9 mouse cellular contexts compared by ENCODE assay signal in the genomic region with DNA sequence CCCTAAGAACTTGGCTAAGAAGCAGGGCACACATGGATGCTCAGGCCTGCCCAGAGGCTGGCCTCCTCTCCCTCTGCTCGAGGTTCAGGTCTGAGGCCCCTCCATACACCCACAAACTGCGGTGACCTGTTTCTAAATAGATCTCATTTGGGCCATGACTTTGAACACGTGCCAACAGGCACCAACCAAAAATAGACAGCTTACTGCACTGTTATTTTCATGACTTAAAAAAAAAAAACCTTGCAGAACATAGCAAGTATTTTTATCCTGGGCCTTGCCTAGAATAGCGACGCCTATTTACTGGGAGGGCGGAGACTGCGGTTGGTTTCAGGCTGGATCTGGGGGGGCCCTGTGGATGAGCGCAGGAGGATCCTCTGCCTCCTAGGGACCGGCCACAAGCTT. TPM values are rescaled to one million over a fixed set of nuclear protein-coding genes. Genes with fewer than 3 reads are reported as not detected.
DNase-seq lines count a peak whose midpoint lies in the region; ATAC-seq and TF ChIP-seq lines count a peak whose summit lies in the region.
"Had no signal": no experiment of that assay in that cellular context is flagged by ENCODE, and none has a peak within 500 bp of the region (broad histone marks: within the 10 kb centered on the region; RNA-seq: fewer than 3 reads in every experiment).

No protein-coding gene starts in this region.

- H3K9me3 ChIP-seq in midbrain, embryonic 13.5 days, result no peaks in the 10 kb centered on the region
- H3K9me3 ChIP-seq: liver, embryonic 15.5 days had no signal

- H3K79me2 ChIP-seq in heart, adult 2 months (replicated peaks; ENCODE audit: control insufficient read depth, insufficient read depth, low read length), result no peaks in the 10 kb centered on the region

- TF ChIP-seq EP300 in heart, adult 2 months (IDR thresholded peaks at IDR 0.05; ENCODE audit: insufficient read depth, low read depth, low read length), result no peak

- peak overlapping the region; percentile 68 for H3K9ac ChIP-seq in heart, adult 2 months (ENCODE audit: low read depth, low read length)
- no peak overlapping the region for H3K9ac ChIP-seq in midbrain, embryonic 13.5 days (replicated peaks)
- H3K9ac ChIP-seq: liver, embryonic 15.5 days had no signal

- H3K36me3 ChIP-seq in heart, adult 2 months (ENCODE audit: control insufficient read depth, insufficient read depth, low read length), result no peaks in the 10 kb centered on the region
- H3K36me3 ChIP-seq in midbrain, embryonic 13.5 days, result no peaks in the 10 kb centered on the region
- H3K36me3 ChIP-seq: liver, embryonic 15.5 days had no signal

- 21% methylated on average over 9 of the region's 9 CpGs for WGBS in heart, adult 2 months
- 60% methylated on average over 9 of the region's 9 CpGs for WGBS in midbrain, embryonic 13.5 days

- peak; percentile 46; the same call in 1 of the 2 replicates for TF ChIP-seq POLR2A in heart, adult 2 months (IDR thresholded peaks at IDR 0.05; ENCODE audit: insufficient read depth, low read depth, low read length)

- H3K4me2 ChIP-seq in midbrain, embryonic 13.5 days (replicated peaks), result no peak overlapping the region
- H3K4me2 ChIP-seq: liver, embryonic 15.5 days had no signal

- no peaks in the 10 kb centered on the region for H3K27me3 ChIP-seq in heart, adult 2 months (ENCODE audit: control insufficient read depth, insufficient read depth, low read length)
- H3K27me3 ChIP-seq in midbrain, embryonic 13.5 days, result no peaks in the 10 kb centered on the region
- H3K27me3 ChIP-seq: liver, embryonic 15.5 days had no signal

- no peak for ATAC-seq in midbrain, embryonic 13.5 days

- H3K27ac ChIP-seq in heart, adult 2 months, result peak overlapping the region; percentile 94
- H3K27ac ChIP-seq in midbrain, embryonic 13.5 days, result no peak overlapping the region
- H3K27ac ChIP-seq: liver, embryonic 15.5 days had no signal

- peaks cover 8% of the 10 kb centered on the region for H3K4me1 ChIP-seq in heart, adult 2 months (ENCODE audit: control insufficient read depth, insufficient read depth, low read length)
- H3K4me1 ChIP-seq in midbrain, embryonic 13.5 days (replicated peaks), result no peaks in the 10 kb centered on the region

- peak; percentile 24 for DNase-seq in cerebellum, adult 11 months
- no peak for DNase-seq in cerebellum, postnatal 14 days
- DNase-seq in NIH3T3 (ENCODE audit: low read depth), result peak; percentile 48
- peak; percentile 61 to 77 for DNase-seq in heart, adult 2 months
- DNase-seq in lung, postnatal 10 days, result peak; percentile 57
- DNase-seq in spleen, postnatal 36 days (ENCODE audit: low spot score in 2 of 2), result no peak
- DNase-seq in thymus, postnatal 36 days, result no peak

- H3K4me3 ChIP-seq in heart, adult 2 months, result peak overlapping the region; percentile 32
- H3K4me3 ChIP-seq in midbrain, embryonic 13.5 days (replicated peaks), result no peak overlapping the region
- H3K4me3 ChIP-seq: liver, embryonic 15.5 days had no signal

- intact Hi-C loops in heart, adult 2 months (cut with DNase I), result no loop called here

- peak; percentile 47 for TF ChIP-seq CTCF in heart, adult 2 months (IDR thresholded peaks at IDR 0.05)

RNA-seq across cellular contexts. Expression of gene Raf1, which starts 18.0 kb away (rescaled TPM):
- total RNA-seq in heart, adult 2 months (2021), result 100 to 1,000 TPM; 103 to 109 TPM
- polyA plus RNA-seq in heart, adult 2 months (2012; rRNA removed), result 145 and 186 TPM in 2 replicates
- polyA plus RNA-seq in midbrain, embryonic 13.5 days (2015; fragmentation: Nextera tagmentation; extraction: Ambion mirVana), result 141 and 159 TPM in 2 replicates

Comparison
In these comparisons a context has a peak if more than half of its experiments do, and no peak if none do; other contexts are left out.
1. DNase-seq: peak in cerebellum, adult 11 months (single experiment), NIH3T3 (single experiment), heart, adult 2 months (2 of 2) and lung, postnatal 10 days (single experiment); none in cerebellum, postnatal 14 days (0 of 2), spleen, postnatal 36 days (0 of 2) and thymus, postnatal 36 days (0 of 2).